Mouse (Mus musculus) right cerebral cortex, postnatal 25 days (tissue): ENCODE results near the gene Pabpc5.
A peak's percentile ranks its signal among the peaks of the same experiment; 100 is the strongest.

Experiments
- DNase-seq: peaks from one replicate; pipeline ENCODE4 v3.0.0; 2022

Gene Pabpc5

DNA sequence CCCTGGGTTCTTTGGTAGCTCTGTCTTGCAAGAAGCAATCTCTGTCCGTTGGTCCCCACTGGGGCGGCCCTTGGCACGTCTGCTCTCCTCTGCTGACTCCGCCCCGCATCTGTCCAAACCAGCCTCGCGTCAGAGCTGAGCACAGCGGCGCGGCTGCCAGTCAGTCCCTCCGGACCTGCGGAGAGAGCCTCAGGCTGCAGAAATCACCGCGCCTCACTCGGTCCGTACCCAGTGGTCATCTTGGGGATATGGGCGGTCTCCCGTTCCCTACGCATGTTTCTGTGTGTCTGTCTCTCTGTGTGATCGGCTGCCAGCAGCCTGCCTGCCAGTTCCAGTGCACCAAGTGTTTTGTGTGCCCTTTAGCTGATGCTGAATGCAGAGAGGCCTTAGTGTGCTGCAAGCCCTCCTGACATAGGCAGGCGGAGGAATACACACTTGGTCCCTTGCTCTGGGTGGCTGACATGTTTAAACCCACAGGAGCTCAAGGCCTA, at the start of gene Pabpc5:
Gene Pabpc5 (plus strand): TSS at position 116 of the 491 bp plus-strand sequence.
- DNase-seq = peak; percentile 75

DNA sequence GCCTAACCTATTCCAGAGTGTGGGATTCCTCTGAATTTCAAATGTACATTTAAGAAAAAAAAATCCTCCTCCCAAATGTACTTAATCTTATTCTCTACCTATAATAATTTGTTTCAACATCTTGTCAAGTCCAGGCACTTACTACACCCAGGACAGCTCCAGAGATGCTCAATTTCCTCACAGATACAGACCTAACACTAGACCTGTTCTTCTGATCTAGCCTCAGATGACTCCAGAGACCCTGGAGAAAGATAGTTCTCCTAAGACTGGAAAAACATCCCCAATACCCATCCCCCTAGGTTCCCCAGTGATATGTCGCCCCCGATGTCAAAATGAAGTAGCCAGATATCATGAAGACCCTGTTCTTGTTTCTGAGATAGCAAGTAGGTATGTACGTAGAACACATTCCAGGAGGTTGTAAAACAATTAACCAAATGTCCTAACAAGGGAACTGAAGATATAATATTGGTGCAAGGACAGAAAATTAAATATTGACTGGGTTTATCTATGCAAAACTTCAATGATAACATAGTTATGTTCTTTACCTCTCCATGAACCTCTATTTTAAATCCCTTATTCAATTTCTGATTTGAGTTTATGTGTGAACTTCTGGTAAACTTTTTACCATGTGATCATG, 39.9 kb upstream of the Pabpc5 start:
- DNase-seq = no peak

DNA sequence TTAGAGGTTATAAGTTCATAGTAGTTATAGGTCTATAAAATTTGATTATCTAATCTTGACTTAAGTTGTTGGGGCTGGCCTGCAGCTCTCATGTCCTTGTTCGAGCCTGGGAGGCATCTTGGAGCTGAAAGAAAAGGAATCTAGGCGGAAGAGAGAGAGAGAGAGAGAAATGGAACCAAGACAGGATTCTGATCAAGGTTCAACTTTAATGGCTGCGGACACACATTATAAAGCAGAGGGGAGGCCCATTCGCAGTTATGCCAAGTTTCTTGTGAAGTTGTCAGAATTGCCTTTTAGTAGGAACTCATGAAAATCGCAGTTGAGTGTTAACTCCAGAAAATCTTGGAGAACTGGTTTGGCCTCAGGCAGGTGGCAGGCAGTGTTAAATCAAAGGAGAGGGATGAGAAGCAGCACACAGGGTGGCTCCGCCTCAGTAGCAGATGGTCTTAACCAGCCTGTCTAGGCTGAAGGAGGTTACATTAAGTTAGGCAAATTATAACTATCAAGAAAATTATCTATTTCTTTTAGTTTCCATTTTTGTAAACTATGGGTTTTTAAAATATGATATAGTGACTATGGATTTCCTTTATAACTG, 38.6 kb upstream of the Pabpc5 start:
- DNase-seq = no peak

DNA sequence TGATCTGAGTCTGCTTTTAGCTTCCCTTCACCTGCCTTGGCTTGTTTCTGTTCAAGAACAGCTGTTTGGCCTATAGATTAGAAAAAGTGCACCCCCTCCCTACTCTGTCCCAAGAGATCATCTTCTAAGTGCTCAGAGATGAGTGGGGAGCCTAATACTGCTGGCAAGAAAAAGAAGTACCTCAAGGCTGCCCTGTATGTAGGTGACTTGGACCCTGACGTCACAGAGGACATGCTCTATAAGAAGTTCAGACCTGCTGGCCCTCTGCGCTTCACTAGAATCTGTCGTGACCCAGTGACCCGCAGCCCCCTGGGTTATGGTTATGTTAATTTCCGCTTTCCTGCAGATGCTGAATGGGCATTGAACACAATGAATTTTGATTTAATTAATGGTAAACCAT, 856 bp downstream of the Pabpc5 start:
- DNase-seq = no peak
